Mouse (Mus musculus): Measurements from ENCODE around the gene Arhgap45. TPM values are rescaled to one million over a fixed set of nuclear protein-coding genes. Genes with fewer than 3 reads are reported as not detected.
A peak's percentile ranks its signal among the peaks of the same experiment; 100 is the strongest.

Gene Arhgap45
- total RNA-seq (2021), result 1 to 10 TPM; 4.1 to 5.9 TPM

DNA sequence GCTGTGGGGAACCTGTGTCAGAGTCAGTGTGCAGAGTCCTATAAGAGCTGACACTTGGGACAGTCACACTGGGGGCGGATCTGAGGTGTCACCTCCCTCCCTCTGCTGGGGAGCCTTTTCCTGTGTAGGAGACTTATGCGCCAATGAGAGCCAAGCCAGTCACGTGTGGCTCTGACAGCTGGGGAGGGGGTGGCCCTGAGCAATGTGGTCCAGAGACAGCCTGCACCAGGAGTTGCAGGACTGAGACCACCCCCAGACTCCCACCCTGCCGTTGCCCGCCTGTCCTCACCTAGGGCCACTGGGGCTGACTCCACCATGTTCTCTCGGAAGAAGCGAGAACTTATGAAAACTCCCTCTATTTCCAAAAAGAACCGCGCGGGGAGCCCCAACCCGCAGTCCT, at the start of gene Arhgap45:
Gene Arhgap45, plus strand, starts transcription at position 143 of the 400 bp plus-strand sequence.
- intact Hi-C loops (cut with DNase I), result no loop called here
- peak in 1 of 2 experiments; percentile 38 for DNase-seq

GRCm38 (mm10) chr10:79966886-79967400, 49.5 kb upstream of the Arhgap45 start:
- peak in 1 of 2 experiments; percentile 49 for DNase-seq
- intact Hi-C loops (cut with DNase I), result loop anchor here (5.0 kb wide), 1 partner anchor 160 kb away; no protein-coding TSS in a partner anchor

DNA sequence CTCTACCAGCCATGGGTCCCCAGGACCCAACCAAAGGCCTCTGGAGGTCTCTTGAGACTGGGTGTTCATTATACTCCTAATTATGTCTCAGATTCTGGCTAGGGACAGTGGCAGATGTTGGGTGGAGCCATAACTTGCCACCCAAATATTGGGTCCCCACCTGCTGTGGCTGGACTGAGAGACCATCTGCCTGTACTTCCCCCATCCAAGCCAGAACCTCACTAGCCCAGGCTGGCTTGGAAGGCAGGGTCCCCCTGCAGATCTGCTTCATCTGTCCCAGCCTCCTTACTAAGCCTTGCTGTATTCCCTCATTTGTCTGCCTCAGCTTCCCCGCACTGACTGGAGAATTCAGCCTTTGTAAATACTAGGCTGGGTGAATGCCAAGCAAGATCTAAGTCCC, 48.3 kb upstream of the Arhgap45 start:
- DNase-seq, result no peak
- intact Hi-C loops (cut with DNase I), result loop anchor here (1.0 to 5.0 kb wide), 2 partner anchors 10 to 159 kb away; no protein-coding TSS in a partner anchor

DNA sequence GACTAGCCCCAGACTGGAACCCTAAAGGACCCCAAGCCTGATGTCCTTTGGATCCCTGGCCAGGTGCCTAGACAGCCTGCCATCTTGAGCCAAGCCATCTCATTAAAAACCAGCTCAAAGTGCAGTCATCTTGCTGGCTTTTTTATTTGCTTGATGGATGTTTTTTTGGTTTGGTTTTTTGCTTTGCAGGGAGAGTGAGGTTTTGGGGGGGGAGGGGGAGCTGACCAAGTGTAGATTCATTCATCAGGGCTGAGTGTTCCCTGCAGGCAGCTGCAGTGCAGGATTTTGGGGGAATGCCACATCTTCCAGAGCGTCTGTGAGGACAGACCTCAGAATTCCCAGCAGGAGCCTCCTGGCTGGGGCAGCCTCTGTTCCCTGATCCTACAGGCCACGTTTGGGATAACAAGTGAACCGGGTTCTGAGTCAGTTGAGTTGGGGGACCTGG, 47.3 kb upstream of the Arhgap45 start:
- intact Hi-C loops (cut with DNase I), result loop anchor here (5.0 kb wide), 1 partner anchor 158 kb away; no protein-coding TSS in a partner anchor
- DNase-seq, result no peak

- no peak for DNase-seq
- intact Hi-C loops (cut with DNase I), result no loop called here
Observed at GRCm38 (mm10) chr10:79970415-79971182, 45.9 kb upstream of the Arhgap45 start, which contains the start of gene Grin3b. Gene Grin3b (plus strand): TSS chr10:79970715.

DNA sequence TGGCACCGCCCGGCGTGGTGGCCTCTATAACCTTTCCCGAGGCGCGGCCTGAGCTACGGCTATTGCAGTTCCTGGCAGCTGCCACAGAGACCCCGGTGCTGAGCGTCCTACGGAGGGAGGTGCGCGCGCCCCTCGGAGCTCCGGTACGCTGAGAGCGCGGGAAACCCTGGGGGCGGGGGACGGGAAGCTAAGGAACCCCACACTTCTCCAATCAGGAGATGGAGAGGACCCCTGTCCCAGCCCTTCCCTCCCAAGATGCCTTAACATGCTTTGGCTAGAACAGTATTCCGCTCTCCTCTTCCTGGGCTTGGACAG, 45.3 kb upstream of the Arhgap45 start:
- DNase-seq, result no peak
- intact Hi-C loops (cut with DNase I), result no loop called here

- intact Hi-C loops (cut with DNase I), result no loop called here
- DNase-seq, result peak in 1 of 2 experiments; percentile 51
Observed at GRCm38 (mm10) chr10:79972831-79973230, 43.6 kb upstream of the Arhgap45 start.

- DNase-seq, result no peak
- intact Hi-C loops (cut with DNase I), result no loop called here
Observed at GRCm38 (mm10) chr10:79974087-79974486, 42.4 kb upstream of the Arhgap45 start.

GRCm38 (mm10) chr10:79974668-79975067, 41.8 kb upstream of the Arhgap45 start:
- intact Hi-C loops (cut with DNase I), result no loop called here
- DNase-seq, result no peak

GRCm38 (mm10) chr10:79976071-79976721, 40.3 kb upstream of the Arhgap45 start:
- no peak for DNase-seq
- intact Hi-C loops (cut with DNase I), result no loop called here

DNA sequence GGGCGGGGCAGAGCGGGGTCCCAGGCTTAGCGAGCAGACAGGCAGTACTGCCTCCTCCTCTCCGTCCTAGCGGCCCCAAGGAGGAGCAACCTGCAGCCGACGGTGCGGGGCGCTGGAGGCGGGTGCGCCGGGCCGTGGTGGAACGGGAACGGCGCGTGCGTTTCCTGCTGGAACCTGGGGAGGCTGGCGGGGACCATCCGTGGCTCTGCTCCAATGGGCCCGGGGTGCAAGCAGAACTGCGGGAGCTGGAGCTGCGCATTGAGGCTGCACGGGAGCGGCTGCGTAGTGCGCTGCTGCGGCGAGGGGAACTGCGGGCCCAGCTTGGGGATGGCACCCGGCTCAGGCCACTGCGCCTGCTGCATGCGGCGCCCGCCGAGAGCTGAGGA, 39.7 kb upstream of the Arhgap45 start:
- intact Hi-C loops (cut with DNase I), result no loop called here
- DNase-seq, result no peak

DNA sequence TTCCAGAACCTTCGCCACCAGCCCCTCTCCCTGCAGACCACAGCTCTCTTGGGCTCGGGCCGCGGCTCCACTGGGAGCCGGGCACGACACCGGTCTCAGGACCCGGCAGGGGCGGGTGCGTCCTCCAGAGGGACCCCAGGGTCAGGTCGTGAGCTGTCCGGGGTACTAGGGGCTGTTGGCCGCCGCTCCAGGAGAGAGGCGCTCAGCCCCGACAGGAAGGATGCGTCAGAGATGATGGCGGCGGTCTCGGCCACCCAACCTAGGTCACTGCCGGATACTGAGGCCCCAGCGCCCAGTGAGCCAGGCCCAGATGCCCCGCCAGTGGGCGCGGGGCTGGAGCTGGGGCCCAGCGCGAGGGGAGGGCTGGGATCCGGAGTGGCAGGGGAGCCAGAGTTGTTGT, 39.1 kb upstream of the Arhgap45 start:
- no peak for DNase-seq
- intact Hi-C loops (cut with DNase I), result no loop called here

DNA sequence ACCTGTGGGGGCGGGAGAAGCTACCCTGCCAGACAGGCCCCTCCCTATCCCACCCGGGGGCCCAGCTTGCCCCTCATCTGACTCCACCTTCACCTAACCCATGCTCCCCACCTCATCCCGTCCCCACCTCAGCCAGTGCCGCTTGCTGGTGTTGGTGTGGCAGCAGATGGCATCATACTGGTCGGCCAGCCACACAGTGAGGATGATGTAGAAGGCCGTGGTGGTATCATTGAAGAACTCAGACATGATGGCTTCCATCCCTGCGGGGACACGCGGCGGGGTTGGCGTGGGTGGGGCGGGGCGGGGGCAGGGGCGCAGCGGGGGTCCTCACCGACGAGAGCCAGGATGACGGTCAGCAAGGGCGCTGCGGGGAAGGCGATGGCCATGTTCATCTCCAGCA, 38.4 kb upstream of the Arhgap45 start:
- DNase-seq, result no peak
- intact Hi-C loops (cut with DNase I), result loop anchor here (1.0 kb wide), 1 partner anchor 10 kb away; no protein-coding TSS in a partner anchor

DNA sequence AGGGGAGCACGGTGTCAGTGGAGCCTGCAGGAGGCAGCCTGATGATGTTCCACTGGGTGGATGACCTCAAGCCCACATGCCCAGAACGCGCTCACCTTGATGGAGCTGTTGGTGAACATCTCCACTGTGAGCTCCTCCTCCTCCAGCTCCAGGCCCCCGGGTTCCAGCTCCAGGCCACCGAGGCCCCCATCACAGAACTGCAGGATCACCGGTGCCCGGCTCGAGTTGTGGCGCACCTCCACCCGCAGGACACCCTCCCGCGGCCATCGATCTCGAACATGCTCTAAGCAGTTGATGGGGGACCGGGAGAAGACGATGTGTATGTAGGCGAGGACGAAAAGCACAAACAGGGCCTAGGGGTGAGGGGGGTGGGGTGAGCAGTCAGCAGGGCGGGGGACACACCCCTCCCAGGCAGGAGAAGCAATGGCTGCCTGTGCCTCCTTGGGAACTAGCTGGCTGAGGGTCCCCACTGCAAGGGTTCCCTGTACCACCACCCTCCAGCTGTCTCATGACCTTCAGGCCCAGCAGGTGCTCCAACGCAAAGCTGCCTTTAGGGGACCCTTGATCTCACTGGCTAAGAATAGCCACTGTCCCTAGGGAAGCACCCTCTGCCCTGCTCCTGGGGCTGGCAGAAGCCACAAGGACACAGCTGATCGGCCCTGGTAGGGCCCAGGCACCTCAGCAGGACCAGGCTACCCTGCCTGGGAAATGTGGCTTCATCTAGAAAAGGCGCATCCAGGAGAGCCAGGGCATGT, 36.9 kb upstream of the Arhgap45 start:
- DNase-seq, result no peak
- intact Hi-C loops (cut with DNase I), result no loop called here

GRCm38 (mm10) chr10:79983205-79983604, 33.2 kb upstream of the Arhgap45 start:
- no peak for DNase-seq
- intact Hi-C loops (cut with DNase I), result no loop called here

- peak; percentile 58 to 67 for DNase-seq
- intact Hi-C loops (cut with DNase I), result loop anchor here (2.0 kb wide), 1 partner anchor 157 kb away; the partner anchor contains the start of gene Cbarp
Observed at GRCm38 (mm10) chr10:79983670-79984069, 32.8 kb upstream of the Arhgap45 start.

DNA sequence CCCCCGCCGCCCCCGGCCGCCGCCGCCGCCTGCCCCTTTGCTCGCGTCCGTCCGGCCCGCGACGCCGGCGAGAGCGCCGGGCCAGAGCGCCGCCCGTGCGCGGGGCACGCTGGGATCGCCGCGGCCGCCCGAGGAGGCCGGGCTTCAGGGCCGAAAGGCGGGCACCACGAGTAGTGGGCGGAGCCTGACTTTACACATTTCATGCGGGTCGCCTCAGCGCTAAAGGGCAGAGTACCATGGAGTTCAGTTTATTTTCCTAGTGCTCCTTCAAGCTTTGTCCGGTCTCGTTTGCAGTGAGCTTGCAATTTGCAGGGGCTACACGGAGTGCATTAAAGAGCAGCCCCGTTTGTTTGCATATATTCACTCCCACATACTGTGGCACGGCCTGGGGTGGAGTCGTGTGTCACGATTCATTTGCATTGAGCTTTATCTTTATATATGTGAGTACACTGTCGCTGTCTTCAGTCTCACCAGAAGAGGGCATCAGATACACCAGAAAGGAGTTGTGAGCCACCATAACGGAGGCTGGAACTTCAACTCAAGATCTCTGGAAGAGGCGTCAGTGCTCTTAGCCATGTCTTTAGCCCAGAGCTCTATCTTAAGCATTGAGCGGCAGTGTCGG, 32.1 kb upstream of the Arhgap45 start, which contains the start of gene Tmem259:
Gene Tmem259, minus strand, starts transcription at position 136 of the 622 bp plus-strand sequence.
- intact Hi-C loops (cut with DNase I), result loop anchor here (2.0 kb wide), 1 partner anchor 156 kb away; the partner anchor contains the start of gene Cbarp
- peak; percentile 85 to 88 for DNase-seq

- intact Hi-C loops (cut with DNase I), result loop anchor here (2.0 kb wide), 1 partner anchor 156 kb away; the partner anchor contains the start of gene Cbarp
- DNase-seq, result peak; percentile 90 to 94
Observed at GRCm38 (mm10) chr10:79984871-79985270, 31.6 kb upstream of the Arhgap45 start.

GRCm38 (mm10) chr10:79985334-79986231, 30.9 kb upstream of the Arhgap45 start:
- intact Hi-C loops (cut with DNase I), result loop anchor here (2.0 kb wide), 1 partner anchor 155 kb away; the partner anchor contains the start of gene Cbarp
- peak; percentile 70 to 73 for DNase-seq
